21 mouse cellular contexts compared by ENCODE assay signal in genomic region chr17:84940017-84940731, GRCm38 (mm10). TPM values are rescaled to one million over a fixed set of nuclear protein-coding genes. Genes with fewer than 3 reads are reported as not detected.
DNase-seq lines count a peak whose midpoint lies in the region; ATAC-seq and TF ChIP-seq lines count a peak whose summit lies in the region.
"Had no signal": no experiment of that assay in that cellular context is flagged by ENCODE, and none has a peak within 500 bp of the region (broad histone marks: within the 10 kb centered on the region; RNA-seq: fewer than 3 reads in every experiment).

No protein-coding gene starts in this region.

- 0 out of 2 replicates have a peak overlapping the region, but pooled peaks have one; percentile 6 for H3K9ac ChIP-seq in liver, embryonic 14.5 days (replicated peaks)
- H3K9ac ChIP-seq in forebrain, embryonic 16.5 days (replicated peaks; ENCODE audit: low read depth, low read length), result no peak overlapping the region
- H3K9ac ChIP-seq: embryonic facial prominence, embryonic 12.5 days; forebrain, embryonic 12.5 days; intestine, embryonic 15.5 days; midbrain, embryonic 12.5 days had no signal

- no peak for TF ChIP-seq EP300 in liver, embryonic 14.5 days (IDR thresholded peaks at IDR 0.05; ENCODE audit: low read depth)

- no peak for ATAC-seq in liver, embryonic 14.5 days (ENCODE audit: insufficient read depth)
- ATAC-seq in forebrain, embryonic 16.5 days, result no peak
- ATAC-seq: hindbrain, embryonic 16.5 days; intestine, embryonic 15.5 days had no signal

- no peak for TF ChIP-seq CTCF in liver, embryonic 14.5 days (IDR thresholded peaks at IDR 0.05; ENCODE audit: low read depth)

- no peak overlapping the region for H3K4me3 ChIP-seq in liver, embryonic 14.5 days (ENCODE audit: insufficient read depth in 1 of 2, low read depth in 2 of 2, low read length in 2 of 2)
- no peak overlapping the region for H3K4me3 ChIP-seq in forebrain, embryonic 16.5 days (replicated peaks; ENCODE audit: low read length)
- H3K4me3 ChIP-seq: embryonic facial prominence, embryonic 12.5 days; erythroblast, embryonic 14.5 days; forebrain, embryonic 12.5 days; gastrocnemius, adult 2 months; heart, embryonic 10.5 days; intestine, embryonic 15.5 days; left cerebral cortex, adult 2 months; midbrain, embryonic 12.5 days had no signal

- H3K27ac ChIP-seq in liver, embryonic 14.5 days, result peak overlapping the region; percentile 3
- H3K27ac ChIP-seq in forebrain, embryonic 16.5 days (ENCODE audit: low read length), result no peak overlapping the region
- H3K27ac ChIP-seq: embryonic facial prominence, embryonic 12.5 days; forebrain, embryonic 12.5 days; gastrocnemius, adult 2 months; heart, embryonic 10.5 days; intestine, embryonic 15.5 days; left cerebral cortex, adult 2 months; midbrain, embryonic 12.5 days had no signal

- no peaks in the 10 kb centered on the region for H3K27me3 ChIP-seq in liver, embryonic 14.5 days (ENCODE audit: control insufficient read depth, insufficient read depth, low read length)
- no peaks in the 10 kb centered on the region for H3K27me3 ChIP-seq in forebrain, embryonic 16.5 days (replicated peaks; ENCODE audit: control insufficient read depth, insufficient read depth, low read length)
- H3K27me3 ChIP-seq: embryonic facial prominence, embryonic 12.5 days; forebrain, embryonic 12.5 days; intestine, embryonic 15.5 days; midbrain, embryonic 12.5 days had no signal

- peak; percentile 32 for DNase-seq in adrenal gland, adult 2 months
- DNase-seq in adrenal gland, adult 18-20 months (ENCODE audit: low spot score in 2 of 2), result no peak
- DNase-seq in kidney, adult 9 months, result peak; percentile 15
- DNase-seq in kidney, postnatal 36 days, result no peak
- DNase-seq in liver, embryonic 14.5 days (ENCODE audit: low read depth in 3 of 3, low spot score in 3 of 3), result no peak
- DNase-seq in gastrocnemius, postnatal 4 days (ENCODE audit: low spot score in 2 of 2), result no peak
- DNase-seq: cerebellum, adult 11-12 months; cerebellum, postnatal 14 days; gastrocnemius, adult 2 months; lung, postnatal 4 days; thymus, adult 18-20 months; thymus, postnatal 36 days had no signal

- H3K4me2 ChIP-seq in liver, embryonic 14.5 days (ENCODE audit: low read depth), result no peak overlapping the region
- no peak overlapping the region for H3K4me2 ChIP-seq in forebrain, embryonic 16.5 days (ENCODE audit: low read length)
- H3K4me2 ChIP-seq: embryonic facial prominence, embryonic 12.5 days; forebrain, embryonic 12.5 days; intestine, embryonic 15.5 days; midbrain, embryonic 12.5 days had no signal

- no peaks in the 10 kb centered on the region for H3K36me3 ChIP-seq in liver, embryonic 14.5 days (replicated peaks; ENCODE audit: control insufficient read depth, insufficient read depth, low read depth)
- H3K36me3 ChIP-seq in forebrain, embryonic 16.5 days (ENCODE audit: control insufficient read depth, insufficient read depth), result no peaks in the 10 kb centered on the region
- H3K36me3 ChIP-seq: embryonic facial prominence, embryonic 12.5 days; forebrain, embryonic 12.5 days; heart, embryonic 10.5 days; intestine, embryonic 15.5 days; midbrain, embryonic 12.5 days had no signal

- H3K4me1 ChIP-seq in liver, embryonic 14.5 days (replicated peaks; ENCODE audit: control insufficient read depth in 2 of 2, insufficient read depth in 2 of 2, low read length in 1 of 2), result peaks cover 34 to 50% of the 10 kb centered on the region in 2 experiments
- H3K4me1 ChIP-seq in forebrain, embryonic 16.5 days (replicated peaks; ENCODE audit: control insufficient read depth, insufficient read depth, low read length), result no peaks in the 10 kb centered on the region
- H3K4me1 ChIP-seq: forebrain, embryonic 12.5 days; intestine, embryonic 15.5 days; midbrain, embryonic 12.5 days had no signal

- WGBS in liver, embryonic 14.5 days (ENCODE audit: insufficient replicate concordance), result 26% methylated on average over 9 of the region's 9 CpGs
- 86% methylated on average over 9 of the region's 9 CpGs for WGBS in forebrain, embryonic 16.5 days

- H3K9me3 ChIP-seq in liver, embryonic 14.5 days (ENCODE audit: control insufficient read depth, low read length), result no peaks in the 10 kb centered on the region; the same call in 1 of the 2 replicates
- no peaks in the 10 kb centered on the region for H3K9me3 ChIP-seq in forebrain, embryonic 16.5 days (ENCODE audit: control insufficient read depth, low read length)
- H3K9me3 ChIP-seq: embryonic facial prominence, embryonic 12.5 days; forebrain, embryonic 12.5 days; heart, embryonic 10.5 days; intestine, embryonic 15.5 days; midbrain, embryonic 12.5 days had no signal

RNA-seq across cellular contexts. Expression of gene Ppm1b, which starts 16.4 kb away (rescaled TPM):
- 100 to 1,000 TPM; 122 to 124 TPM for total RNA-seq in adrenal gland, adult 2 months (2021)
- 16.4 and 22.3 TPM in 2 replicates for polyA plus RNA-seq in adrenal gland, adult 2 months (2012; rRNA removed)
- 100 to 1,000 TPM; 114 to 143 TPM for total RNA-seq in adrenal gland, adult 18-20 months (2021)
- 21.5 and 31.3 TPM in 2 replicates for polyA plus RNA-seq in liver, embryonic 14.5 days (2012; rRNA removed)
- 40.6 and 50.6 TPM in 2 replicates for polyA plus RNA-seq in liver, embryonic 14.5 days (2014; fragmentation: Nextera tagmentation; extraction: Ambion mirVana)
- 85.5 and 97.5 TPM in 2 replicates for polyA plus RNA-seq in forebrain, embryonic 16.5 days (2015; fragmentation: Nextera tagmentation; extraction: Ambion mirVana)
- total RNA-seq in gastrocnemius, postnatal 4 days (2021), result 100 to 1,000 TPM; 140 to 148 TPM

Comparison
In these comparisons a context has a peak if more than half of its experiments do, and no peak if none do; other contexts are left out.
1. DNase-seq: peak in adrenal gland, adult 2 months (single experiment) and kidney, adult 9 months (single experiment); none in adrenal gland, adult 18-20 months (0 of 2), kidney, postnatal 36 days (0 of 2), liver, embryonic 14.5 days (0 of 3) and gastrocnemius, postnatal 4 days (0 of 2).